Mouse (Mus musculus) heart, embryonic 14.5 days (tissue): ENCODE data around the gene Tmed1. TPM values are rescaled to one million over a fixed set of nuclear protein-coding genes. Genes with fewer than 3 reads are reported as not detected.

Experiments
- microRNA-seq: library from miRNA; unstranded; fragments of <30 nt; microRNA quantifications from one replicate; pipeline ENCODE4, GENCODE M21; 2016
- polyA plus RNA-seq: library from polyadenylated mRNA; unstranded; fragments of >200 nt; fragmentation: Nextera tagmentation; extraction: Ambion mirVana; gene quantifications from 2 replicates; pipeline ENCODE4 v1.2.1, GENCODE M21; 2014

The Tmed1 gene
- polyA plus RNA-seq, 1 experiment from 2014 or later: 81.4 TPM

Small RNA genes lying within 50 kb of the gene (microRNA-seq; reads per million reads assigned to microRNA genes)
- 2.8 reads per million, percentile 3 among the genes with 10 or more reads in this experiment for gene Mir199a-1

Other genes starting within 250 kb of the Tmed1 start
- 47.2 and 51.4 TPM in 2 replicates for gene Atg4d, start 245.0 kb downstream of the Tmed1 start, polyA plus RNA-seq
- gene Kri1, start 222.3 kb downstream of the Tmed1 start, polyA plus RNA-seq: 7.6 and 12.6 TPM in 2 replicates
- gene Cdkn2d, start 218.8 kb downstream of the Tmed1 start, polyA plus RNA-seq: 94.7 and 96.9 TPM in 2 replicates
- 0.30 TPM in 1 of 2 replicates, not detected in the other for gene Ap1m2, start 197.9 kb downstream of the Tmed1 start, polyA plus RNA-seq
- gene Slc44a2, start 189.6 kb downstream of the Tmed1 start, polyA plus RNA-seq: 66.4 and 67.9 TPM in 2 replicates
- gene Ilf3, start 142.4 kb downstream of the Tmed1 start, polyA plus RNA-seq: 103 and 109 TPM in 2 replicates
- 22.7 and 24.3 TPM in 2 replicates for gene Qtrt1, start 98.4 kb downstream of the Tmed1 start, polyA plus RNA-seq
- 57.1 and 58.2 TPM in 2 replicates for gene Dnm2, start 85.3 kb downstream of the Tmed1 start, polyA plus RNA-seq
- gene AB124611, start 15.9 kb upstream of the Tmed1 start, polyA plus RNA-seq: 2.4 and 2.9 TPM in 2 replicates
- 38.1 and 41.0 TPM in 2 replicates for gene Carm1, start 36.6 kb upstream of the Tmed1 start, polyA plus RNA-seq
- 38.1 and 40.0 TPM in 2 replicates for gene Timm29, start 82.5 kb upstream of the Tmed1 start, polyA plus RNA-seq
- 11.5 and 11.7 TPM in 2 replicates for gene Yipf2, start 82.6 kb upstream of the Tmed1 start, polyA plus RNA-seq
- gene Smarca4, start 105.9 kb upstream of the Tmed1 start, polyA plus RNA-seq: 51.1 and 52.8 TPM in 2 replicates
- 7.3 and 10.8 TPM in 2 replicates for gene Ldlr, start 213.2 kb upstream of the Tmed1 start, polyA plus RNA-seq